Mouse (Mus musculus) bone marrow, adult 2 months (tissue): Measurements from ENCODE around the gene Elf5.

Experiments used
- CTCF ChIP-seq: fragments of 200-500 bp; IDR thresholded peaks from 2 replicates; pipeline ENCODE4 v1.5.1; 2011; ENCODE audit warnings: low read length, control low read depth; ENCODE audit not compliant: control insufficient read depth, insufficient read depth
- POLR2A ChIP-seq: fragments of 200-500 bp; IDR thresholded peaks from 2 replicates; pipeline ENCODE4 v1.6.1; 2011; ENCODE audit warnings: low read depth, mild to moderate bottlenecking, control low read depth, low read length, borderline replicate concordance; ENCODE audit not compliant: control insufficient read depth

- TF ChIP-seq CTCF: no peak
- no peak for TF ChIP-seq POLR2A
These were observed 19.9 kb upstream of the Elf5 start for GRCm38 (mm10) chr2:103391626-103392025.
